Mouse (Mus musculus): ENCODE data around the gene Vax2.

GRCm38 (mm10) chr6:83745466-83745865 lies 34.4 kb downstream of the Vax2 start:
- TF ChIP-seq EP300 (IDR thresholded peaks at IDR 0.05; ENCODE audit: insufficient read depth, low read depth, low read length) (no peak), CTCF (IDR thresholded peaks at IDR 0.05) (no peak), POLR2A (IDR thresholded peaks at IDR 0.05; ENCODE audit: insufficient read depth, low read depth, low read length) (no peak)

Measured in heart, adult 2 months (tissue).